Mouse (Mus musculus) gastrocnemius, postnatal 4 days (tissue): Measurements from ENCODE around the gene Nmt1. TPM values are rescaled to one million over a fixed set of nuclear protein-coding genes. Genes with fewer than 3 reads are reported as not detected.

Source experiments
- DNase-seq, 2 experiments: peaks; one replicate each; pipeline ENCODE4 v3.0.0; 2021 to 2022; ENCODE audit warnings: low spot score in 2 of 2, mixed read lengths in 2 of 2
- total RNA-seq, 2 experiments: library from RNA; stranded (reverse); gene quantifications; 2 replicates each; pipeline ENCODE4 v1.2.3; 2021

The Nmt1 gene
- total RNA-seq, 2 experiments from 2014 or later, result 55.9 to 59.3 TPM

- no peak for DNase-seq
These were observed 46.9 kb downstream of the Nmt1 start for GRCm38 (mm10) chr11:103074796-103075323.

GRCm38 (mm10) chr11:103076010-103076409 is 48.0 kb downstream of the Nmt1 start:
- no peak for DNase-seq

- no peak for DNase-seq
These were observed 48.6 kb downstream of the Nmt1 start for GRCm38 (mm10) chr11:103076581-103076980.

GRCm38 (mm10) chr11:103078131-103078530 is 50.1 kb downstream of the Nmt1 start:
- no peak for DNase-seq

- no peak for DNase-seq
These were observed 52.5 kb downstream of the Nmt1 start for GRCm38 (mm10) chr11:103080323-103081091.

GRCm38 (mm10) chr11:103081631-103082030 is 53.6 kb downstream of the Nmt1 start:
- DNase-seq, result no peak

GRCm38 (mm10) chr11:103093306-103093705 is 65.3 kb downstream of the Nmt1 start:
- no peak for DNase-seq

GRCm38 (mm10) chr11:103093862-103094833 is 66.2 kb downstream of the Nmt1 start:
- peak in 1 of 2 experiments; percentile 15 for DNase-seq

GRCm38 (mm10) chr11:103095107-103095670 is 67.2 kb downstream of the Nmt1 start:
- no peak for DNase-seq

GRCm38 (mm10) chr11:103095801-103096200 is 67.8 kb downstream of the Nmt1 start:
- peak in 1 of 2 experiments; percentile 13 for DNase-seq

- DNase-seq, result peak in 1 of 2 experiments; percentile 8
These were observed 69.2 kb downstream of the Nmt1 start for GRCm38 (mm10) chr11:103096979-103097894.

GRCm38 (mm10) chr11:103098531-103099190 is 70.7 kb downstream of the Nmt1 start:
- no peak for DNase-seq

- no peak for DNase-seq
These were observed 71.5 kb downstream of the Nmt1 start for GRCm38 (mm10) chr11:103099352-103099940.

- DNase-seq, result no peak
These were observed 72.4 kb downstream of the Nmt1 start for GRCm38 (mm10) chr11:103100361-103100760.

- DNase-seq, result peak; percentile 71 to 85
These were observed 73.5 kb downstream of the Nmt1 start, which contains the start of the genes Plcd3 and Acbd4 for GRCm38 (mm10) chr11:103101481-103101865. TSS of gene Plcd3 (minus strand) at chr11:103101658. TSS of gene Acbd4 (plus strand) at chr11:103101682.

- DNase-seq, result peak; percentile 43 to 63
These were observed 74.0 kb downstream of the Nmt1 start for GRCm38 (mm10) chr11:103101866-103102501.

- DNase-seq, result peak; percentile 97
These were observed 74.8 kb downstream of the Nmt1 start for GRCm38 (mm10) chr11:103102725-103103349.

GRCm38 (mm10) chr11:103103621-103104020 is 75.6 kb downstream of the Nmt1 start:
- DNase-seq, result no peak
